Mouse (Mus musculus): ENCODE data around the gene 4922502D21Rik. TPM values are rescaled to one million over a fixed set of nuclear protein-coding genes. Genes with fewer than 3 reads are reported as not detected.

The 4922502D21Rik gene
- not detected in 2 replicates for polyA plus RNA-seq (2012; ENCODE audit: insufficient read depth, low replicate concordance)

- H3K4me1 ChIP-seq = peaks cover 36% of the 10 kb centered on the region
- TF ChIP-seq GATA1 (IDR thresholded peaks at IDR 0.05; ENCODE audit: borderline replicate concordance, low read length) (no peak), FLI1 (IDR thresholded peaks at IDR 0.05; ENCODE audit: low read length) (no peak)
- H3K9me3 ChIP-seq = no peaks in the 10 kb centered on the region
- H3K36me3 ChIP-seq (replicated peaks; ENCODE audit: low read length) = no peaks in the 10 kb centered on the region
- H3K4me3 ChIP-seq (replicated peaks) = no peak within 1 kb of the TSS
- no peaks in the 10 kb centered on the region for H3K27me3 ChIP-seq (replicated peaks)
These were observed at the start of gene 4922502D21Rik for GRCm38 (mm10) chr6:129331610-129332009. 4922502D21Rik (minus strand) TSS chr6:129331796.

DNA sequence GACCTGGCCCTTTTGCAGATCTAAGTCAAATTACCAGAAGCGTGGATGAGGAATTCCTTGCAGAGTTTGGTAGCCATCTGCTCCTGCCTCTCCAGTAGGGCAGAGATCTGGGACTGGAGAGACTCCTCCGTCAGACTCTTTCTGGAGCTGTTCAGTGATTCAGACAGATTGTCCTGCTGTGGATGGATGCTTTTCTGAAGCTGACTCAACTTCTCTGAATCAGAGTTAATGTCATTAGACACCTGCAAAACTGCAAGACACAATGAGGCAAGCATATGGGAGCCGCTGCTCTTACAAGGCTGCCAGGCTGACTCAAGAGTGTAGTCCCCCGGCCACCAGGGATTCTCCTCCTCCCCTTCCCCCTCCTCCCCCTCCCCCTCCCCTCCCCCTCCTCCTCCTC lies 48.9 kb upstream of the 4922502D21Rik start:
- Histone ChIP-seq H3K4me3 (replicated peaks) (no peak overlapping the region), H3K36me3 (replicated peaks; ENCODE audit: low read length) (peaks cover 7% of the 10 kb centered on the region), H3K4me1 (peaks cover 7% of the 10 kb centered on the region; the same call in 1 of the 2 replicates), H3K9me3 (no peaks in the 10 kb centered on the region), H3K27me3 (replicated peaks) (no peaks in the 10 kb centered on the region)
- no peak for TF ChIP-seq GATA1 (IDR thresholded peaks at IDR 0.05; ENCODE audit: borderline replicate concordance, low read length)
- no peak for TF ChIP-seq FLI1 (IDR thresholded peaks at IDR 0.05; ENCODE audit: low read length)

DNA sequence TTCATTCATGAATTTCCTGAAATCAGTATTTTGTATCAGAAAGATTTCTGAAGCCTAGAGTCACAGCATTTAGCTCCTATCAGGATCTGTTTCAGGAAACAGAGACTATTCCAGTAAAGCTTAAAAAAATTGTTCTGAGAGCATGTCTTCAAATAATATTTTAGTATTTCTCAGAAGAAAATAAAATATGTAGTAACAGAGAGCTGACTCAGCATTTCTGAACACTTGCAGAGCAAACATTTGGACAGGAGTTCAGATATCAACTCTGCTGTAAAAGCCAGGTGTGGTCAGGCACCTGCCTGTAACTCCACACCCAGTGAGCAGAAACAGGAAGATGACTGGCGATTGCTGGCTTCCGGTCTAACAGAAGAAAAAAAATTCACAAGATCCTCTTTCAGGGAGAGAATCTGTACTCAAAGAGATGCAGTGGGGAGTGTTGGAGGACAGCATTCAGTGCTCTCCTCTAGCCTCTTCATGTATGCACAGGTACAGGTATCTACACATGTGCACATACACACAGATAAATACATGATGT lies 43.4 kb upstream of the 4922502D21Rik start:
- Histone ChIP-seq H3K4me3 (replicated peaks) (no peak overlapping the region), H3K9me3 (no peaks in the 10 kb centered on the region), H3K36me3 (replicated peaks; ENCODE audit: low read length) (peaks cover 7% of the 10 kb centered on the region), H3K27me3 (replicated peaks) (no peaks in the 10 kb centered on the region), H3K4me1 (peaks cover 19% of the 10 kb centered on the region)
- TF ChIP-seq GATA1 (IDR thresholded peaks at IDR 0.05; ENCODE audit: borderline replicate concordance, low read length) = no peak
- no peak for TF ChIP-seq FLI1 (IDR thresholded peaks at IDR 0.05; ENCODE audit: low read length)

DNA sequence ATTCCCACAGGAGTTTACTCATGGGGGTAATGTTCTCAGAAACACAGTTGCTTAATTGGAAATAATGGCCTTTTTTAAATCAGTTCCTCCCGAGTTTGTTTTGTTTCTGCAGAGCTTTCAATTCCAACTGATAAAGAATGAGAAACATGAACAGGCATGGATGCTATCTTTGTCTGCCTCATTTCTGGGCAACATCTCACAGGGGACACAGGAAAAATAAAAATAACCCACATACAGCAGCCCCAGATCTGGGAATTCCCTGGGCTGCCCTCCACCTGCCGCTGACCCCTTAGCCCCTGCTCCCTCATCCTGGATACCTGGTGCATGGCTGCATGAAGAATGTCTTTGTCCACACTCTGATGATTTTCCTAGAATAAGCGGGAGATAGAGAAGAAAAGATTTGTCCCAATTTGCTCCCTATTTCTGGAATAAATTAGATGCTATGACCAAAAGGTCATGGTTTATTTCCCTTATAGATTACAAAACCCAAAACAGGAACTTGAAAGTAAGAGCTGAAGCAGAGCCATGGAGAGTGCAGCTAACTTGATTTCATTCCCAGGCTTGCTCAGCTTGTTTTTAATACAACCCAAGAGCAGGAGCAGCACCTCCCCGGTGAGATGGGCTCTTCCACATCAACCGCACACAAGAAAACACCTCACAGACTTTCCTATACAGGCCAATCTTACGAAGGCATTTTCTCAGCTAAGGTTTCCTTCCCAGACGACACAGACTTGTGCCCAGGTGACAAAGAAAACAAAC lies 38.0 kb upstream of the 4922502D21Rik start:
- no peak overlapping the region for H3K4me3 ChIP-seq (replicated peaks)
- TF ChIP-seq GATA1 (IDR thresholded peaks at IDR 0.05; ENCODE audit: borderline replicate concordance, low read length) (no peak), FLI1 (IDR thresholded peaks at IDR 0.05; ENCODE audit: low read length) (no peak)

GRCm38 (mm10) chr6:129365959-129366359 lies 34.4 kb upstream of the 4922502D21Rik start:
- peaks cover 24% of the 10 kb centered on the region for H3K4me1 ChIP-seq
- H3K27me3 ChIP-seq (replicated peaks) = no peaks in the 10 kb centered on the region
- no peak overlapping the region for H3K4me3 ChIP-seq (replicated peaks)
- H3K36me3 ChIP-seq (replicated peaks; ENCODE audit: low read length) = no peaks in the 10 kb centered on the region
- H3K9me3 ChIP-seq = no peaks in the 10 kb centered on the region
- no peak for TF ChIP-seq FLI1 (IDR thresholded peaks at IDR 0.05; ENCODE audit: low read length)
- no peak for TF ChIP-seq GATA1 (IDR thresholded peaks at IDR 0.05; ENCODE audit: borderline replicate concordance, low read length)

More for the DNA sequence above, 38.0 kb upstream of the 4922502D21Rik start:
- Histone ChIP-seq H3K36me3 (replicated peaks; ENCODE audit: low read length) (no peaks in the 10 kb centered on the region), H3K27me3 (replicated peaks) (no peaks in the 10 kb centered on the region), H3K9me3 (no peaks in the 10 kb centered on the region), H3K4me1 (peaks cover 32% of the 10 kb centered on the region)

- H3K4me1 ChIP-seq = peaks cover 16% of the 10 kb centered on the region
- no peak overlapping the region for H3K4me3 ChIP-seq (replicated peaks)
- H3K27me3 ChIP-seq (replicated peaks) = no peaks in the 10 kb centered on the region
- H3K9me3 ChIP-seq = no peaks in the 10 kb centered on the region
- TF ChIP-seq GATA1 (IDR thresholded peaks at IDR 0.05; ENCODE audit: borderline replicate concordance, low read length) (no peak), FLI1 (IDR thresholded peaks at IDR 0.05; ENCODE audit: low read length) (no peak)
- no peaks in the 10 kb centered on the region for H3K36me3 ChIP-seq (replicated peaks; ENCODE audit: low read length)
These were observed 32.3 kb upstream of the 4922502D21Rik start for GRCm38 (mm10) chr6:129363942-129364341.

- no peaks in the 10 kb centered on the region for H3K9me3 ChIP-seq
- H3K4me3 ChIP-seq (replicated peaks) = no peak overlapping the region
- TF ChIP-seq GATA1 (IDR thresholded peaks at IDR 0.05; ENCODE audit: borderline replicate concordance, low read length) (no peak), FLI1 (IDR thresholded peaks at IDR 0.05; ENCODE audit: low read length) (no peak)
- H3K27me3 ChIP-seq (replicated peaks) = no peaks in the 10 kb centered on the region
- no peaks in the 10 kb centered on the region for H3K36me3 ChIP-seq (replicated peaks; ENCODE audit: low read length)
- peaks cover 26% of the 10 kb centered on the region for H3K4me1 ChIP-seq
These were observed 27.9 kb upstream of the 4922502D21Rik start for GRCm38 (mm10) chr6:129359515-129359914.

DNA sequence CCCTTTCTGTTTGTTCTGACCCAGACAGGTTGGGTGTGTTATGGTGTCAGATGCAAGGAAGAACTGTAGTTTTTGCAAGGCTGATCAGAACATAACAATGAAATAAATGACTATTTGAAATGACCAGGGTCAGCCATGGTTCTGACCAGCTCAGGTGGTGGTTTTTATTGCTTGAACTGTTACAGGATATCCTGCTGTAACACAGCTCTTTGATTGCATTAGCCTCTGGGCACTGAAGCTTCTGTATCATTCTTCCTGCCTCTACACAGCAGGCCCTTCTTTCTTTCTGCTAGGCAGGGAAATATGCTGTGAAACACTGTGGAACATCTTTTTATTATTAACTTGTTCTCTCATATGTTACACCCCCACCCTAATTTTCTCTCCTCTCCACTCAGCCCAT lies 24.8 kb upstream of the 4922502D21Rik start:
- Histone ChIP-seq H3K36me3 (replicated peaks; ENCODE audit: low read length) (no peaks in the 10 kb centered on the region), H3K4me1 (peaks cover 20% of the 10 kb centered on the region), H3K4me3 (replicated peaks) (no peak overlapping the region), H3K27me3 (replicated peaks) (no peaks in the 10 kb centered on the region), H3K9me3 (no peaks in the 10 kb centered on the region)
- TF ChIP-seq FLI1 (IDR thresholded peaks at IDR 0.05; ENCODE audit: low read length) (no peak), GATA1 (IDR thresholded peaks at IDR 0.05; ENCODE audit: borderline replicate concordance, low read length) (no peak)

- TF ChIP-seq GATA1 (IDR thresholded peaks at IDR 0.05; ENCODE audit: borderline replicate concordance, low read length) = no peak
- no peak overlapping the region for H3K4me3 ChIP-seq (replicated peaks)
- H3K27me3 ChIP-seq (replicated peaks) = no peaks in the 10 kb centered on the region
- no peaks in the 10 kb centered on the region for H3K9me3 ChIP-seq
- H3K36me3 ChIP-seq (replicated peaks; ENCODE audit: low read length) = no peaks in the 10 kb centered on the region
- peaks cover 16% of the 10 kb centered on the region for H3K4me1 ChIP-seq
These were observed 24.2 kb upstream of the 4922502D21Rik start for GRCm38 (mm10) chr6:129355774-129356173.

GRCm38 (mm10) chr6:129351091-129351490 lies 19.5 kb upstream of the 4922502D21Rik start:
- TF ChIP-seq FLI1 (IDR thresholded peaks at IDR 0.05; ENCODE audit: low read length) = no peak
- TF ChIP-seq GATA1 (IDR thresholded peaks at IDR 0.05; ENCODE audit: borderline replicate concordance, low read length) = no peak
- H3K4me3 ChIP-seq (replicated peaks) = peak overlapping the region; percentile 11
- H3K4me1 ChIP-seq = peaks cover 21% of the 10 kb centered on the region
- H3K27me3 ChIP-seq (replicated peaks) = no peaks in the 10 kb centered on the region
- H3K36me3 ChIP-seq (replicated peaks; ENCODE audit: low read length) = peaks cover 2% of the 10 kb centered on the region
- H3K9me3 ChIP-seq = peaks cover 12% of the 10 kb centered on the region
